Mouse (Mus musculus) heart, postnatal 0 days (tissue): ENCODE measurements around the gene Asb1.

ENCODE experiments used
- CTCF ChIP-seq: IDR thresholded peaks from 2 replicates; pipeline ENCODE4 v1.5.1; 2016; ENCODE audit warnings: antibody characterized with exemption, control low read depth, low read depth
- EP300 ChIP-seq: IDR thresholded peaks from 2 replicates; pipeline ENCODE4 v1.6.1; 2016; ENCODE audit warnings: antibody characterized with exemption, low read depth

DNA sequence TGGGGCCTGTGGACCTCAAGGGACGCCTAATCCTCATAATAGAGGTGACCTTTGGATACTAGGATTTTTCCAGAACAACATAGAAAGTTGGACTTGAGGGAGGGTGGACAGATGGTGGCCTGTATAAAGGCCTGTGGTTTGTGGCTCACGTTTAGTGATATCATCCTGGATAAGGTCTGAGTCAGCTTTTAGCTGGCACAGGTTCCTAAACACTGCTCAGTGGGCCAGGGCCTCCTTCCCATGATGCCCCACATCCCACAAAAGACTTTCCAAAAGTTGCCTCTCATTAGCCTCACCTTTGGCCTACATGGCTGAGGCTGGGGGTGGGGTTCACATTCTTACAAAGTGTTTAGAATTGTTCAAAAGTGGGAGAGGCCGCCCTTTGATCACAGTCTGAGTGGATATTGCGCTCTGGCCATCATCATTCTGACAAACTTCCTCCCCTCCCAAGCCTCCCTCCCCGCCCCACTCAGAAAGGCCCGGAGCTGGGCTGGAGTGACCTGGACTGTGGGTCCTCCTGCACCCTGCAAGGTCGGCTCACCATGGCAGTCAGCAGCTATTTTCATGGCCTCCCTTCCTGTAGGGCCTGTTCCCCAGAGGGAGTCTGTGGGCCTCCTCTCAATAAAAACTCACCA, 37.7 kb downstream of the Asb1 start:
- TF ChIP-seq CTCF = no peak
- TF ChIP-seq EP300 = no peak
